In the genomic region with DNA sequence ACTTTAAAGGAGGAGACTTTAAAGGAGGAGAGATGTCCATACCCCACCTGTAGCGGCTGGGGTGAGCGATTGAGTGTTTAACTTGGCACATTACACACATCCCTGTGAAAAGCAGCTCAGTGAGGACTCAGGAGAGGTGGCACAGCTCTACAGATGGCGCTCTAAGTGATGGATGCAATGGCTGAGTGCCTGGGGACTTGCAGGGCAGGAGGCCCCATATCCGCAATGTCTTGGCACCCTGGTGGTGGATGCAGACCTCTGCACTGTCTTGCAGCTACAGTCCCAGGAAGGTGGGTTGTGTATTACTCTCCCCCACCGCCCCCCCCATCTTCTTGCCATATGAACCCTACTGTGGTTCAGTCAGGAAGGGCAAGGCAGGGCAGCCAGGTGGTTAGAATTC, we compare ENCODE assay signal across 10 mouse cellular contexts. TPM values are rescaled to one million over a fixed set of nuclear protein-coding genes. Genes with fewer than 3 reads are reported as not detected.
A peak's percentile ranks its signal among the peaks of the same experiment; 100 is the strongest.
DNase-seq lines count a peak whose midpoint lies in the region; ATAC-seq and TF ChIP-seq lines count a peak whose summit lies in the region.
"Had no signal": no experiment of that assay in that cellular context is flagged by ENCODE, and none has a peak within 500 bp of the region (broad histone marks: within the 10 kb centered on the region; RNA-seq: fewer than 3 reads in every experiment).

No protein-coding gene starts in this region.

- H3K4me3 ChIP-seq in heart, embryonic 10.5 days: no peak overlapping the region
- H3K4me3 ChIP-seq in E14TG2a.4 (replicated peaks; ENCODE audit: low read length): no peak overlapping the region
- H3K4me3 ChIP-seq in midbrain, embryonic 13.5 days (replicated peaks): no peak overlapping the region

- peak; percentile 19; the same call in 1 of the 2 replicates for TF ChIP-seq CTCF in E14TG2a.4 (conservative IDR thresholded peaks at IDR 0.05; ENCODE audit: low read length)

- WGBS in heart, embryonic 10.5 days: 34% methylated on average over 5 of the region's 5 CpGs
- WGBS in midbrain, embryonic 13.5 days: 40% methylated on average over 5 of the region's 5 CpGs

- no peak overlapping the region for H3K9ac ChIP-seq in midbrain, embryonic 13.5 days (replicated peaks)

- H3K27me3 ChIP-seq in heart, embryonic 10.5 days (ENCODE audit: insufficient read depth, poor library complexity, severe bottlenecking): no peaks in the 10 kb centered on the region
- H3K27me3 ChIP-seq in E14TG2a.4 (ENCODE audit: insufficient read depth, low read length): no peaks in the 10 kb centered on the region
- no peaks in the 10 kb centered on the region for H3K27me3 ChIP-seq in midbrain, embryonic 13.5 days

- peak; percentile 74 for DNase-seq in heart, embryonic 10.5 days (ENCODE audit: low spot score)
- no peak for DNase-seq in heart, adult 18-20 months
- DNase-seq in kidney, adult 9 months: peak; percentile 34
- DNase-seq in mesoderm, embryonic 11.5 days (ENCODE audit: low read depth, low spot score): peak; percentile 15
- no peak for DNase-seq in right cerebral cortex, postnatal 10 days (ENCODE audit: low spot score in 2 of 2)
- DNase-seq in adrenal gland, postnatal 25 days: no peak
- DNase-seq: gastrocnemius, postnatal 36 days had no signal

- no peak overlapping the region for H3K27ac ChIP-seq in heart, embryonic 10.5 days
- H3K27ac ChIP-seq in midbrain, embryonic 13.5 days: no peak overlapping the region

- no peak for ATAC-seq in midbrain, embryonic 13.5 days

- no peaks in the 10 kb centered on the region for H3K9me3 ChIP-seq in heart, embryonic 10.5 days
- H3K9me3 ChIP-seq in E14TG2a.4 (ENCODE audit: low read length): no peaks in the 10 kb centered on the region
- H3K9me3 ChIP-seq in midbrain, embryonic 13.5 days: no peaks in the 10 kb centered on the region

- no peak overlapping the region for H3K4me2 ChIP-seq in midbrain, embryonic 13.5 days (replicated peaks)

- H3K4me1 ChIP-seq in heart, embryonic 10.5 days: peaks cover 6% of the 10 kb centered on the region
- H3K4me1 ChIP-seq in E14TG2a.4 (replicated peaks; ENCODE audit: low read depth, low read length): peaks cover 25% of the 10 kb centered on the region
- peaks cover 6% of the 10 kb centered on the region for H3K4me1 ChIP-seq in midbrain, embryonic 13.5 days (replicated peaks)

- H3K36me3 ChIP-seq in heart, embryonic 10.5 days: peaks cover 39% of the 10 kb centered on the region
- peaks cover 31% of the 10 kb centered on the region for H3K36me3 ChIP-seq in E14TG2a.4 (ENCODE audit: insufficient read depth, low read length)
- H3K36me3 ChIP-seq in midbrain, embryonic 13.5 days: peaks cover 41% of the 10 kb centered on the region

RNA-seq across cellular contexts. Expression of a gene that starts 5.4 kb away (rescaled TPM):
- polyA plus RNA-seq in heart, embryonic 10.5 days (2016; fragmentation: Nextera tagmentation; extraction: Ambion mirVana): 4.2 and 6.0 TPM in 2 replicates
- 1 to 10 TPM; 1.1 to 2.3 TPM for total RNA-seq in heart, adult 18-20 months (2021)
- polyA plus RNA-seq in midbrain, embryonic 13.5 days (2015; fragmentation: Nextera tagmentation; extraction: Ambion mirVana): 5.6 and 7.2 TPM in 2 replicates
- 1.7 and 3.3 TPM in 2 replicates for total RNA-seq in adrenal gland, postnatal 25 days (2021)

RNA-seq across cellular contexts. Expression of a gene that starts 6.4 kb away (rescaled TPM):
- 86.0 and 92.1 TPM in 2 replicates for polyA plus RNA-seq in heart, embryonic 10.5 days (2016; fragmentation: Nextera tagmentation; extraction: Ambion mirVana)
- total RNA-seq in heart, adult 18-20 months (2021): 10 to 100 TPM; 82.0 to 93.6 TPM
- polyA plus RNA-seq in midbrain, embryonic 13.5 days (2015; fragmentation: Nextera tagmentation; extraction: Ambion mirVana): 120 and 122 TPM in 2 replicates
- 99.9 and 103 TPM in 2 replicates for total RNA-seq in adrenal gland, postnatal 25 days (2021)

RNA-seq across cellular contexts. Expression of a gene that starts 13.3 kb away (rescaled TPM):
- not detected in 2 replicates for polyA plus RNA-seq in heart, embryonic 10.5 days (2016; fragmentation: Nextera tagmentation; extraction: Ambion mirVana)
- not detected for total RNA-seq in heart, adult 18-20 months (2021)
- not detected in 2 replicates for polyA plus RNA-seq in midbrain, embryonic 13.5 days (2015; fragmentation: Nextera tagmentation; extraction: Ambion mirVana)
- not detected in 2 replicates for total RNA-seq in adrenal gland, postnatal 25 days (2021)
- total RNA-seq: gastrocnemius, postnatal 36 days had no signal
- polyA plus RNA-seq: stomach, embryonic 16.5 days had no signal

RNA-seq across cellular contexts. Expression of a gene that starts 37.1 kb away (rescaled TPM):
- polyA plus RNA-seq in heart, embryonic 10.5 days (2016; fragmentation: Nextera tagmentation; extraction: Ambion mirVana): 0.18 and 0.32 TPM in 2 replicates
- 100 to 1,000 TPM; 450 to 656 TPM for total RNA-seq in heart, adult 18-20 months (2021)
- polyA plus RNA-seq in midbrain, embryonic 13.5 days (2015; fragmentation: Nextera tagmentation; extraction: Ambion mirVana): 48.6 and 80.5 TPM in 2 replicates
- total RNA-seq in adrenal gland, postnatal 25 days (2021): 3.6 and 3.8 TPM in 2 replicates

RNA-seq across cellular contexts. Expression of a gene that starts 39.8 kb away (rescaled TPM):
- 29.7 and 30.9 TPM in 2 replicates for polyA plus RNA-seq in heart, embryonic 10.5 days (2016; fragmentation: Nextera tagmentation; extraction: Ambion mirVana)
- 10 to 100 TPM; 15.7 to 17.6 TPM for total RNA-seq in heart, adult 18-20 months (2021)
- 22.9 and 24.1 TPM in 2 replicates for polyA plus RNA-seq in midbrain, embryonic 13.5 days (2015; fragmentation: Nextera tagmentation; extraction: Ambion mirVana)
- 29.2 and 30.2 TPM in 2 replicates for total RNA-seq in adrenal gland, postnatal 25 days (2021)

Comparison
In these comparisons a context has a peak if more than half of its experiments do, and no peak if none do; other contexts are left out.
1. DNase-seq: peak in heart, embryonic 10.5 days (single experiment), kidney, adult 9 months (single experiment) and mesoderm, embryonic 11.5 days (single experiment); none in heart, adult 18-20 months (0 of 2), right cerebral cortex, postnatal 10 days (0 of 2) and adrenal gland, postnatal 25 days (single experiment).